Mouse (Mus musculus) left cerebral cortex, adult 8-10 months (tissue): Measurements from ENCODE around the gene Sbpl. TPM values are rescaled to one million over a fixed set of nuclear protein-coding genes. Genes with fewer than 3 reads are reported as not detected.

Source experiments
- DNase-seq, 2 experiments: peaks; one replicate each; pipeline ENCODE4 v3.0.0; 2022; ENCODE audit warnings: low spot score in 2 of 2
- total RNA-seq, 4 experiments: library from RNA; stranded (reverse); gene quantifications; 2 replicates each; pipeline ENCODE4 v1.2.4; 2022

Sbpl gene
- total RNA-seq, result not detected

- no peak for DNase-seq
Measured at GRCm38 (mm10) chr17:23955174-23955573, at the start of gene Sbpl. Gene Sbpl (minus strand): TSS chr17:23955274.

- no peak for DNase-seq
Measured at GRCm38 (mm10) chr17:24004071-24004665, 49.1 kb upstream of the Sbpl start.

DNA sequence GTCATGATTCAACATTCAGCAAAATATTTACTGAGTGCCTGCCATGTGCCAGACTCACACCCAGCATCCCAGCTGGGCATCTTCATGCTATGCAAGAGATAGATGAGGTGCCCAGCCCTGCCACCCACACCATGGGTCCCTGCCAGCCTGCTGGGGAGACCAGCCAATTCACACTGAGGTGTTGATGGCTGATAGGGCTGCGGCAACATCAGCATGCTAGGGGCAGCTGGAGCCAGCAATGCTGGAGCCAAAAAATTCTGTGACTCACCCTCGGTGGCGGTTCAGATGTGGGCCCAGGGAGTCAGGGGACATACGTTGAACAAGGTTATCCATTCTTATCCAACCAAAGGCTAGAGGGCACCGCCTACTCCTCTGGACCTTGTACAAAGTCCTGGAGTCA lies 45.3 kb upstream of the Sbpl start:
- DNase-seq, result peak; percentile 54 to 93

DNA sequence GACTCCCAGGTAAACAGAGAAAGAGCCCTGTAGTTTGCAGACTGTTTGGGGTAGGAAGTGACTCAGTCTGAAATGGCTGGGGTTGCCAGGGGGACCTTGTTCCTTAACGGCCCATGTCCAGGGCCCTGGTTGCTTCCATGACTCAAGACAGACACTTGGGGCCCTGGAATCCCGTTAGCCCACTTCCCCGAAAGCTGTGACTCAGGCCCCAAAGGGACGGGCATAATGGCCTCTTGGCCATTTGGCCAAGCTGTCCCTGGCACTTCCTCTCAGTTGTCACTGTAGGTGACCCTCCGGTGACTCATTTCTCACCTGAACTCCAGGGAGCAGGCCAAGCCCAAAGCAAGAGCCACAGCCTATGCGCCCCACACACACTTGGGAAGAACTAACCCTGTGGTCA lies 43.3 kb upstream of the Sbpl start:
- DNase-seq, result no peak

DNA sequence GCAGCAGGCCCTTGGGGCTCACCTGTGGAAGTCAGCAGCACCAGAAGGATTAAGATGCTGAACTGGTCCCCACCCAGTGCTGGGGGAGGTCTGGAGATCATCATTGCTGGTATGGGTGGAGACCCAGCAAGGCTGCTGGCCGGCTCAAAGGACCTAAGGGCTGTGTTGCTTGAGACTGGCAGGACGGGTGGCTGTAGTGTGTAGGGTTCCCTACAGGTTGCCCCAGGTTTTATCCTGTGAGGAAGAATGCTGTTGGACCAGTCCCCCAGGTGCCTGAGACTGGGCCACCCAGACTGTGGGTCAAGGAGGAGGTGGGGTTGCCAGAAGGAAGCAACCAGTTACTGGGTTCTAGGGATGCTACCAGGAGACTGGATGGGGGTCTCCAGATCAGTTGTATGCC lies 42.8 kb upstream of the Sbpl start, which contains the start of gene Prss22:
TSS of gene Prss22 (minus strand) at position 200 of the 400 bp plus-strand sequence.
- DNase-seq, result no peak

DNA sequence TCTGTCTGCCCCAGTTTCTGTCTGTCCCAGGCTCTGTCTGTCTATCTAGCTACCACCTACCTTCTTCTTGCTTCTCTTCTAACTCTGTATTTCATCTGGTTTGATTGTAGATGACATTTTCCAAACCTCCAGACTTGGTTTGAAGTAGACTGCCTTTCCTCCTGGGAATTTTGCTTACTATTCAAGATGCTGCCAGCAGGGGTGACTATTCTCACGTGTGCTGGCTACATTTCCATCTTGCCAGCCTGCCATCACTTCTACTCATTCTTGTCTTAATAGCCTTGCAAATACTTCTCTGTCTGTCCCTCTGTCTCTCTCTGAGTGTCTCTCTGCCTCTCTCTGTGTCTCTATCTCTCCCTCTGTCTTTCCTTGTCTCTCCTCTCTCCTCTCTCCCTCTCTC lies 40.3 kb upstream of the Sbpl start:
- DNase-seq, result no peak

DNA sequence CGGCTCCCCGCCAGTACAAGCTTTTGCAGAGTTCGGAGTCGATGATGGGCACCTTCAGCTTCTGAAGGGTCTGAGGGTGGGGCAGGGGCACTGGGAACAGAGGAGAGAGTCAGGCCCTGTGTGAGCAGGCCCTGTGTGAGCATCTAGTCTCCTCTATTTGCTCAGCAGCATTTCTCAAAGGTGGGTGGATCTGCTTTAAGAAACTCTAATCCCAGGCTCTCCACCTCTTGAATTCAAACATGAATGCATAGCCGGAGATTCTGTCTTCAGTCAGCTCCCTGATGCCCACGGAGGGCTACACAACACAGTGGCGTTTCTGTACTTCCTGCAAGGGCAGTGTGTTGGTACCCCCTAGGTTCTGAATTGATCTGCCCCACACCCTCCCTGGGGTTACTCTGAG lies 39.6 kb upstream of the Sbpl start:
- DNase-seq, result no peak

- DNase-seq, result peak; percentile 89 to 97
Measured at GRCm38 (mm10) chr17:23993559-23994428, 38.7 kb upstream of the Sbpl start.

- DNase-seq, result no peak
Measured at GRCm38 (mm10) chr17:23992789-23993553, 37.9 kb upstream of the Sbpl start.

- DNase-seq, result no peak
Measured at GRCm38 (mm10) chr17:23989802-23990201, 34.7 kb upstream of the Sbpl start.

GRCm38 (mm10) chr17:23984989-23985388 lies 29.9 kb upstream of the Sbpl start:
- DNase-seq, result no peak

DNA sequence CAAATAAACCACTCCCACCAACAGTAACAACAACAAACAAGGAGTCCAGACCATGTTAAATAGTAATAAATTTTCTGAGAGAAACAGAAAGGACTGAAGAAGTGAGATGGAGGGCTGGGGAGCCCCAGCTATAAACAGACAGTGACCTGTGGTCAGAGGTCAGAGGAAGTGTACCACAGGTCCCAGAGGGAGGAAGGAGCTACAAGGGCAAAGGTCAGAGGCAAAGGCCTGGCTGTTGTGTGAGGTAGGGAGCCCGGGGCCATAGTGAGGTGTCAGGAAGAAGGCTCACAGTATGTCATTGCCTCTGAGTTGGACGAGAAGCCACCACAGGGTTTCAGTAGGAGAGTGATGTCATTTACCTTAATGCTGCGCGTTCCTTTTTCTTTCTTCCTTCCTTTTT lies 27.8 kb upstream of the Sbpl start:
- DNase-seq, result no peak

- no peak for DNase-seq
Measured at GRCm38 (mm10) chr17:23980297-23980909, 25.3 kb upstream of the Sbpl start, which contains the start of gene Prss30. Gene Prss30 (minus strand): TSS chr17:23980566.

DNA sequence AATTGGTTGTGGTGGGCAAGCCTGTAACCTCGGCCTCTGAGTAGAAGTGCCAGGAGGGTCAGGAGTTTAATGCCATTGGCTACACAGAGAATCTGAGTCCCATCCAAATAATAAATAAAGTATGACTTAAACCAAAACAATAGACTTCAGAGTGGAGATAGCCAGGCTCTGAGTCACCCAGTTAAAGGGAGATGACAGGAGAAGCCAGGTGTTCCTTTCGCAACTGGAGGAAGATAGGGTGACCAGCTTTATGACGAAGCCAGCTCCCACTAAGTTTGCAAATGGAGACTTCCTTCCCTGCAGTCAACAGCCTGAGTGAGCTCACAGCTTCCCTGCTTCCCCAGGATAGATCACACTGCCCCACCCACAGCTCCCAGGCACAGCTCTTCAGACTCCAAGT lies 24.4 kb upstream of the Sbpl start:
- DNase-seq, result no peak

DNA sequence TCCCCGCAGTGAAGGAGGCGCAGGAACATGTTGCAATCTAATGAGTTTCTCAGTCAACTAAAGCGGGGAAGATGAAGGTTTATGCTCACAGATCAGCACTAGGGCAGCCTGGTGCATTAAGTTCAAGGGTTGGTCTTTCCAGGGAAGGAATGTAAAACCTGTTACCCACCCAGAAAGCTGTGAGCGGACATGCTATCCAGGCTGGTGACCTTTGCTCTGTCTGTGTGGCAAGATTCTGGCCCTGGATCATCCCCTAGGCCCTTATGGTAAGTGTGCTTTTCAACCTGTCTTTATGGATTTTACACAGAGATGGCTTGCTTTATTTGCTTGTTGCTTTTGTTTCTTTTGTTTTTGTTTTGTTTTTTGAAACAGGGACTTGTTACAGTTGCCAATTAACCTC lies 21.6 kb upstream of the Sbpl start:
- DNase-seq, result no peak

- DNase-seq, result no peak
Measured at GRCm38 (mm10) chr17:23971315-23971714, 16.2 kb upstream of the Sbpl start.

DNA sequence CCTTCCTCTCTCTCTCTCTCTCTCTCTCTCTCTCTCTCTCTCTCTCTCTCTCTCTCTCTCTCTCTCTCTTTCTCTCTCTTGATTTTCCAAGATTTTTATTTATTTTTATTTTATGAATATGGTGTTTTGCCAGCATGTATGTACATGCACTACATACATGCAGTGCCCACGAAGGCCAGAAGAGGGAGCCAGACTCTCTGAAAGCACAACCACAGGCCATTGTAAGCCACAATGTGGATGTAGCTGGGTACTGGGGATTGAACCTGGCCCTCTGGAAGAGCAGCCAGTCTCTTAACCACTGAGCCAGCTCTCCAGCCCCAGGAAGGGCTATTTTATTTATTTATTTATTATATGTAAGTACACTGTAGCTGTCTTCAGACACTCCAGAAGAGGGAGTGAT lies 14.2 kb upstream of the Sbpl start:
- peak; percentile 36 to 60 for DNase-seq

DNA sequence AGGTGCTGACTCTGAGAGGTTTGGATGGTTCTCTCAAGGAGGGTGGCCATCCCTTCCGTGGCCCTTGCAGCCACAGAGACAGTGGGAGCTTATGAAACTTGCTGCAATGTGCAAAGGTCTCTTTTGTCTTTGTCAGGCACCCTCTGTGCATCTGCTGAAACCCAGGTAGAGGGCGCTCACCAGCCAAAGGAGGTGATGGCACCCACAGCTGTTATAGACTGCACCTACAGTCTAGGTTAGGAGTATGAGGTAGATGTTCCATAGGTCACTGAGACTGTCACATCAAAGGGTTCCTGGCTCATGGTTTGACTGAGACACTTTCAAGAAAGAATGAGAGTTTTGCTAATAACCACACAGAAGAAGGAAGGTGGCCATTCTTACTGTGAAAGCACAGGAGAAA lies 13.7 kb upstream of the Sbpl start:
- DNase-seq, result no peak

DNA sequence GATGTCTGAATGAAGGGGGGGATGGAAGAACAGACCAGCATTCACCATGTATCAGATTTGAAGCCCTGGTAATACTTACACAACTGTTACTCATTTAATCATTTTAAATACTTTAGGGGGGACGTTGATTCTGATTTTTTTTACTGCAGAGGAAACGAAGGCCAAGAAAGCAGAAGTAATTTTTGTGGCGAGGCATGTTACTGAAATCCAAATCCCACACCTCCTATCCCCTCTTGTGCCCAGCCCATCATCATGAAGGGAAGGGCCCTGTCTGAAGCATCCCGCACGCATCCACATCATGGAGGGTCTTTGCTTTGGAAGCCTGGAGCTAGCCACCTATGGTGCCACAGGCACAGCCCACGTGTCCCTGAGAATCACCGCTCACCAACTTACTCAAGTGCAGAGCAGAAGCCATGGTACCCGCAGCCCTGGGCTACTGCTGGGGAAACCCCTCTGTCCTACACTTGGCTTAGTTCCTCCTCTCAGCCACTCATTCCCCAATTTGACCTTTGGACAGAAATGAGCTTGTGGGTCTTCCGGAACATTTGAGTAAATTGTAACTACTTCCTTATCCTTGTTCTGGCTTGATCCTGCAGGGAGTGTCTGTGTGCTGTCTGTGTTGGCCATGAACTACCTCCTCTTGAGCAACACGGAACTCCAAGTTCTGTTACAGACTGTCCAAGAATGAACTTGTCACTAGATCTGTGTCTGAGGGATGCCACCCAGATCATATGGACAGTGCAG lies 11.8 kb upstream of the Sbpl start:
- DNase-seq, result no peak

- DNase-seq, result no peak
Measured at GRCm38 (mm10) chr17:23965805-23966425, 10.8 kb upstream of the Sbpl start.
